Mouse (Mus musculus): ENCODE data around the gene Zfhx3.

GRCm38 (mm10) chr8:108909035-108909434 is 966.6 kb downstream of the Zfhx3 start:
- TF ChIP-seq CTCF (IDR thresholded peaks at IDR 0.05; ENCODE audit: control insufficient read depth, insufficient read depth, low read length) (no peak), POLR2A (IDR thresholded peaks at IDR 0.05; ENCODE audit: borderline replicate concordance, control insufficient read depth, low read depth, low read length) (no peak)
